Mouse (Mus musculus): ENCODE measurements around the gene Lmod2.

- TF ChIP-seq GATA1 (IDR thresholded peaks at IDR 0.05; ENCODE audit: borderline replicate concordance, low read length) (no peak), FLI1 (IDR thresholded peaks at IDR 0.05; ENCODE audit: low read length) (no peak)
Observed at GRCm38 (mm10) chr6:24555488-24555887, 42.1 kb upstream of the Lmod2 start.
